Mouse (Mus musculus) frontal cortex, postnatal 10 days (tissue): Measurements from ENCODE around the gene Gm49369.

Experiments
- DNase-seq, 2 experiments: peaks; one replicate each; pipeline ENCODE4 v3.0.0; 2022; ENCODE audit warnings: low spot score in 2 of 2, mixed read lengths in 1 of 2

Gm49369 gene

DNA sequence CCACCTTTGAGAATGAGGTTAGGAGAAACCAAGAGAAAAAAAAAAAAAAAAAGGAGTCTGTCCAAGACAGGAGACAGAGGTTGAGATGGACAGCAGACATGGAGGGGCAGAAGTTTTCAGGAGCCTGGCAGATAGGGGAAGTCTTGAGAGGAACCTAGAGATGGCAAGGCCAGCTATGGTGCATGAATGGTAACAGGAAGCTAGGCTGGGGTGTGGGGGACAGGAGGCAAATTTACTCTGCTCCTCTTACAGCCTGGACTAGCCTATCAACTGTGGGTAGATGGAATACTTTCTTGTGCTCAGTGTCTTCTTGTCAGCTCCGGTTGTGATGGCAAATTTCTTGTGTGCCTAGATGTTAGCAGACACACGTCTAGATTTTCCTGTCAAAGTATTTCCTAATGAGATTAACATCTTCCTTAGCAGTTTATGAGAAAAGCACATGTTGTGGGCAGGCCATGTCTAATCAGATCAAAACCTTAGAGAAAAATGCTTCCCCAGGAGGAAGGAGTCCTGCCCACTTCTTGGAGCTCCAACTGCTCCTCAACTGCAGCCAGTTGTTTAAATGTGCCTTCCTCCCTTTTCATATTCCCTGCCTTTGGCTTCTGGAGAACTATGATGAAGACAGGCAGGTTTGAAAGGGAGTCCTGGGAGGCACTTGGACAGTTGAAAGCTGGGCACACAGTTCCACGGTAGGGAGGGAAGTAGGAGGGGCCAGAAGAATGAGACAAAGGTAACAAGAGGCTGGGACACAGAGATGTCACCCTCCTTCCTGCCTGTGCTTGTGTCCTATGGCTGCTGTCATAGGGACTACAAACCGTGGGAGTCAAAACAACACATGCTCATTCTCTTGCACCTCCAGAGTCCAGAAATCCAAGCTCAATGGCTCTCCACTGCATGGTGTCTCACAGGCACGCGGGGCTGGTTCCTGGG lies 12.1 kb upstream of the Gm49369 start:
- DNase-seq: no peak

DNA sequence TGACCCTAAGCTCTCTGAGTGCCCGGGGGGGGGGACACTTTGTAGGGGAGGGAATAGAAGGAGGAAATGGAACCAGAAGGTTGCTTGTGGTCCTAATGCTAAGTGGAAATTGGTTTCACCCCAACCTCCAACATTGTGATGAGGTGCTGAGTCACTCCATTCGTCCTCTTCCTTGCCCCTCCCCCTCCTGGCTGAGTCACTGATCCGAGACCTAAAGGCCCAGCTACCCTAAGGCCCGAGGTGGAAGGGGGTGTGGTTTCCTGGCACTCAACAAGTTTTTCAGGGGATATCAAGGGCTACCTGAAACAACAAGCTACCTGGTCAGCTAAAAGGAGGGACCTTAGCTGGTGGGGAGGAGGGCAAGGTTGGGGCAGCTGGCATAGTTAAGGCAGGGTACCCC lies 10.7 kb upstream of the Gm49369 start:
- no peak for DNase-seq

DNA sequence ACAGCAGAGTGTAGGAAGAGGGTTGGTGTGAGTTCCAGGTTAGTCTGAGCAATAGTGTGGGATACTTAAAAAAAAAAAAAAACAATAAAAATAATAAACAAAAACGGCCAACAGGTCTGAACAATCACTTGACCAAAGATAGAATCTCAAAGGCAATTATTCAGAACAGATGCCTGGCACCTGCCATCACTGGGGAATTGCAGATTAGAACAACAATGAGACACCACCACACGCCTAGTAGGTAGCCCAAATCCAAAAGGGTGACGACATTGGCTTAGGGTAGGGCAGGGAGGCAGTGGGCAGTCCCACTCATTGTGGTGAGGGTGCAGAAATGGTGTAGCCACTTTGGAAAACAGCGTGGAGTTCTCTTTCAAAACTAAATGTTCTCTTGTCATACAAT lies 9.1 kb upstream of the Gm49369 start:
- DNase-seq: no peak

- DNase-seq: no peak
Observed at GRCm38 (mm10) chr7:142391108-142391507, 8.6 kb upstream of the Gm49369 start.

DNA sequence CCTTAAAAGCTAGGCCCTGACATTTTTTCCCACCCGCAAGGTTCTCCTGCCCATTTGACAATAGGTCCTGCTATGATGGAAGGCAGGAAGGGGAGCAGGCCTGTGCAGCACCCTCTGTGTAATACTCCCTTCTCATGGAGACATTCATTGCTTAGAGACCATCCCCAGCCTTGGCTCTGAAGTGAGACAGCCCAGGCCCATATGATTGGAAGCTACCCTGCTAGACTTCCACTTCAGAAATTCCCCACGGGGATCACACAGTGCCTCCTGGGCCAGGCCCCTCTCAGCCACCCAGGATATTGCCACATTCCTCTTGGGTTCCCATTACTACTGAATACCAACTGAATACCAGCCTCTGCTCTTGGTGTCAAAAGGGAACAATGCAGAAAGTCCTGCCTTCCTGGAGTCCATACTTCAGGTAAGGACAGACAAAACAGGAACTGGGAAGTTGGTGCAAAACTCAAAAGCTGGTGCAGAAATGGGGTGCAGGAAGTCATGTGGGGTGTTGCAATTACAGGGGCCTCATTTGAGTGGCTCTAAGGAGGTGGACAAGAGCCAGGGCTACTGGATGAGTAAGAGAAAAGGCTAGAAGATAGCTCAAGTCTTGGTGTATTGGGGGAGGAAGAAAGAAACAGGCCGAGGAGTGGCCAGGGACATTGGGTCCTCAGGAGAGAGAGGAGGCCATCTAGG lies 7.6 kb upstream of the Gm49369 start:
- no peak for DNase-seq

DNA sequence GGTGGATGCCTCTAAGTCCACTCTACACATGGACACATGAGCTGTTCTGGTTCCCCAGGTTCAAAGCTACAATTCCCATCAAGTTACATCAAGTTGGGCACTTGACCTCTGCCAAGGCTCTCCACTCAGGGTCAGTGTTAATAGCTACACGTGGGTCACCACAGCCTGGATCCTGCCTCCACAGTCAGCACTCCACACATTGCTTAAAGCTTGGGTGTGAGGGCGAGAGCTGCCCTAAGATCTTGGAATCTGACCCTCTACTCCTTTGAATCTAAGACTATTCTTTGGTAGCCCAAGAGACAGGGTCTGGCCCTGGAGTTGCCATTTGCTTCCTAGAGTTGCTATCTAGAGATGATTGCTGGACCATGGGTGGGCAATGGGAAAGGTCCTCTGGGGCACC lies 6.3 kb upstream of the Gm49369 start:
- no peak for DNase-seq

GRCm38 (mm10) chr7:142388198-142388597 lies 5.7 kb upstream of the Gm49369 start:
- DNase-seq: no peak

- peak; percentile 96 to 97 for DNase-seq
Observed at GRCm38 (mm10) chr7:142387419-142388148, 5.1 kb upstream of the Gm49369 start, which contains the start of gene Ctsd. Gene Ctsd, minus strand, starts transcription at chr7:142388038.

DNA sequence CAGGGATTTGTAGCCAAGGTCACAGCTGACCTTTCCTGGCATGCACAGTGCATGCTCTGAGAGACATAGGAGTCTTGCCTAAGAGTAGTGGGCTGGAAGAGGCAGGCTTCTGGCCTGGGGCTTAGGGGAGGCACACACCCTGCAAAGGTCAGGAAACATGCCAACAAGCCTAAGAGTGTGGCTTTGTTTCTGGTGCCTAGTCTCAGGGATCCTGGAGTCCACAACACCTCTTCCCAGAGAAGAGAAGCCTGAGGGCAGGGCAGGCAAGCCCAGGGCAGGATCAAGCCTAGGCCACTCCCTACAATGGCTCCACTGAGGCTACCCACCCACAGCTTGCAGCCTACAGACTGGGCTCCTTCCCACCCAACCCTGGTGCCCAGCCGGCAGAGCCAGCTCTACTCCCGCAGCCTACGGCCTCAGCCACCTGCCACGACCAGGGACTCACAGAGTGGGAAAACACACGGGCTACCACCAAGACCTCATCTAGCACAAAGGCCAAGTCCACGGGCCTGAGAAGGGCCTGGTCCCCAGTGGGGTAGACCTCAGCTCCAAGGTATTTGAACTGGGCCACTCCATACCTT lies 4.2 kb upstream of the Gm49369 start:
- no peak for DNase-seq

- DNase-seq: no peak
Observed at GRCm38 (mm10) chr7:142385742-142386403, 3.4 kb upstream of the Gm49369 start.

DNA sequence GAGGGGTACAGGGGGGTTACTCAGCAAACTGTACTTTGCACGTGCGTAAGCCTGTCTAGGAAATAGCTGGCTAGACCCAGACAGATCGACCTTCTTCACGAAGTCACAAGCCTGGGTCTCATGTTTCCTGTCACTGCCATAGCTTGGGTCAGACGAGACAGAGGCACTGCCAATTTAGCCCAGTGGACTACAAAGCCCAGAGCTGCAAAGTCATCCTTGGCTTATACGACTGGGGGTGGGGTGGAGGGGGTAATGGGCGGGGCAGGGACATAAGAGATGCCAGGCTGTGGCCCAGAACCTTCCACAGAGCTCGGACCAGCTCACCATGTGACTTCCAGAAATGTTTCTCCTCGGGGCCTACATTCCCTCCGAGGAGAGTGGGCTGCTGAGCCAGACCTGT lies 1.8 kb upstream of the Gm49369 start:
- DNase-seq: no peak

DNA sequence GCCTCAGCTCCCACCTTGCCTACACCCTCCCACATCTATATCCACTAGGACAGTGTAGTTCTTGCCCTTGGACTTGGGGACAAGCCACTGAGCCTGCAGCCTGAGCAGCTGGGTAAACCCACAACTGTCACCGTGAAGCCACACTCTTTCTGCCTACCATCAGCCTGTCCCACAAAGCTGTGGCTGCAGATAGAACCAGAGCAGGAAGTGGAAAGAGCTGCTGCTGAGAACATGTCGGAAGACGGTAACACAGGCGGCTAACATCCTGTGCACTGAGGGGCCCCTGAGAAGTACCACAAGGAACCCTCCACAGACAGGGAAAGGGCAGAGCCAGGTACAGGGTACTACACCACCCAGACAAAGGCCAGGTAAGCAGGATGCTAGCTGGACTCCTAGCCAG lies 1.3 kb downstream of the Gm49369 start:
- DNase-seq: no peak

- DNase-seq: no peak
Observed at GRCm38 (mm10) chr7:142379186-142379585, 3.3 kb downstream of the Gm49369 start.

GRCm38 (mm10) chr7:142377233-142377925 lies 5.1 kb downstream of the Gm49369 start:
- no peak for DNase-seq

DNA sequence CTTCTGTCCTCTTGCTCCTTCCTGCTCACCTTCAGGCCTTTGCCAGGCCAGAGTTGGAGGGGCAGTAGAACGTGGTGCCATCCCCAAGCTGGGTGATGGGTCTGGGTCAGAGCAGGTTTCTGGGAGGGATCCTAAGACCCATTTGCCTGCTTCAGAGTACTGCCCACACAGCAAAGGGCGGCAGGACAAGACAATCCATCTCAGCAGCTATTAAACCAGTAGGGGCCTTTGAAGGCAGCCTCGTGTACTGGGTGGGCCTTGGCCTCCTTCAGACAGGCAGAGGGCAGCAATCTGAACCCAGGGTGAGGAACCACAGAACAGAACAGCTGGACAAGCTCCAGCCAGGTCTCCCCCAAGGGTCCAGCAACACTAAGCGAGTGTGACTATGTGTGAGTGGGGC lies 6.4 kb downstream of the Gm49369 start:
- DNase-seq: no peak

- DNase-seq: no peak
Observed at GRCm38 (mm10) chr7:142375261-142375724, 7.2 kb downstream of the Gm49369 start.

GRCm38 (mm10) chr7:142374413-142375015 lies 8.0 kb downstream of the Gm49369 start:
- DNase-seq: no peak

DNA sequence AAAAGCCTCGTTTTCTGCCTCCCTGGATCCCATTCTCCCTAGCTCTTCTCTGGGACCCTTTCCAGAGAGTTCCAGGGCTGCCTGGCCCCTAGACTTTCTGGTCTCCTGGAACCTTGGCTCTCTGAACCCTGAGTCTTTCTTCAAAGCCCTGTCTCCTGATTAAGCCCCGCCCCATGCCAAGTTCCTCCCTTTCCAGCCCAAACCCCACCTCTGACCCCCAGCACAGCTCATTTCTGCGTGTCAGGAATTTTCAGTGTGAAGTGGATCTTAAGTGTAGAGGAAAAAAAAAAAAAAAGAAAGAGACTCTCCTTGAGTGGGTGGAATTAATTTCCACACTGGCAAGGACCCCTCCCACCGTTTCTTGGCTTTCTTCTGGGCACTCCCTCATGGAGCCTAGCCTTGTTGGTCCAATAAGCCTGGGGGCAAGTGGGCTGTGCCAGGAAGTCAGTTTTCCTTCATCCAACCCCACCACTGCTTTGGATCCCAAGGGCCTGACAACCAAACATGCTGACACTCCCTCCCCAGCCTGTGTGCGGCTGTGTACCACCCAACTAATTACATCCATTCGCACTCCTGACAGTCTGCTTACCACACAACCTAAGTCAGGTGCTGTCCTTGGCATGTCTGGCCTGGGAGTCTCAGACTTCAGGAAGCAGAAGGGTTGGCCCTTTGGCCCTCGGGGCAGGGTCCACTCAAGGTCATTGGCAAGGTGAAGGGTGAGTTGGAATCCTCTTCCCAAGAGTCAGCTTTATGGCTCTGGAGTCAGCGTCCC lies 8.6 kb downstream of the Gm49369 start, which contains the start of gene Ifitm10:
Ifitm10 (minus strand) TSS at position 113 of the 772 bp plus-strand sequence.
- no peak for DNase-seq

DNA sequence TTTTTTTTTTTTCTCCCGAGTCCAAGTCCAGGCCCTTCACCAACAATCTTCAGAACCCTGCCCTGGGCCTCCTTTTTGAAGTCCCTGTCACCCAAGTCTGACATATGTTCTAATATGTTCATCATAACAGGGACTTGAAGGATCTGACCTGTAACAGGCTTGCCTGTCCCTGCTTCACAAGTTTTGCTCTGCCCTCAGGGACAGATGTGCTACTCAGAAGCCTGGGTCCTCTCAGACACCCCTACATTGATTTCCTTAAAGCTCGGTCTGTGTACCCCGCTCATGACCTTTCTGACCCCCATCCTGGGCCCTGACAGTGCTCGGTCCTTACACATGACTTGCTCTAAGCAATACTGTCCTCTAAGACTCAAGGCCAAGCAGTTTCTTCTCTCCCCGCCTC lies 9.4 kb downstream of the Gm49369 start:
- no peak for DNase-seq
